Mouse (Mus musculus) stomach, postnatal 0 days (tissue): ENCODE data around the gene Gse1. TPM values are rescaled to one million over a fixed set of nuclear protein-coding genes. Genes with fewer than 3 reads are reported as not detected.

Source experiments
- ATAC-seq: fragments of 200-750 bp; cut with Nextera tagmentation; 2 replicates; pipeline ENCODE4 v1.8.0; 2017; ENCODE audit not compliant: low FRiP score, low TSS enrichment
- DNase-seq: peaks from one replicate; pipeline ENCODE4 v3.0.0-alpha.2; 2016; ENCODE audit warnings: low spot score
- H3K27ac ChIP-seq: fragments of 300-500 bp; sonication (generic); replicated peaks from 2 replicates; pipeline ENCODE4 v1.5.1; 2014; ENCODE audit warnings: mild to moderate bottlenecking, control low read depth
- H3K27me3 ChIP-seq: fragments of 300-500 bp; sonication (generic); 2 replicates; pipeline ENCODE4 v1.6.1; 2014; ENCODE audit warnings: low read length; ENCODE audit not compliant: control insufficient read depth, insufficient read depth
- H3K36me3 ChIP-seq: fragments of 300-500 bp; sonication (generic); 2 replicates; pipeline ENCODE4 v1.6.1; 2014; ENCODE audit warnings: low read length, mixed read lengths; ENCODE audit not compliant: control insufficient read depth, insufficient read depth
- H3K4me1 ChIP-seq: fragments of 300-500 bp; sonication (generic); replicated peaks from 2 replicates; pipeline ENCODE4 v1.6.1; 2014; ENCODE audit warnings: antibody characterized with exemption; ENCODE audit not compliant: control insufficient read depth, insufficient read depth
- H3K4me2 ChIP-seq: fragments of 300-500 bp; sonication (generic); replicated peaks from 2 replicates; pipeline ENCODE4 v1.6.1; 2014; ENCODE audit warnings: low read depth, mild to moderate bottlenecking, control low read depth, moderate library complexity
- H3K4me3 ChIP-seq: fragments of 300-500 bp; sonication (generic); 2 replicates; pipeline ENCODE4 v1.5.1; 2014; ENCODE audit warnings: low read depth, low read length, control low read depth
- H3K9ac ChIP-seq: fragments of 300-500 bp; sonication (generic); 2 replicates; pipeline ENCODE4 v1.6.1; 2014; ENCODE audit warnings: mild to moderate bottlenecking, low read length, control low read depth, mixed read lengths
- H3K9me3 ChIP-seq: fragments of 300-500 bp; sonication (generic); 2 replicates; pipeline ENCODE4 v1.6.1; 2016; ENCODE audit warnings: low read length; ENCODE audit not compliant: control insufficient read depth
- CTCF ChIP-seq: IDR thresholded peaks from 2 replicates; pipeline ENCODE4 v1.5.1; 2016; ENCODE audit warnings: antibody characterized with exemption, low read depth, mild to moderate bottlenecking, moderate library complexity
- EP300 ChIP-seq: optimal IDR thresholded peaks from 2 replicates; pipeline ENCODE3; 2016; ENCODE audit warnings: antibody characterized with exemption
- WGBS: fragments of 180-500 bp; shearing (Covaris S2); extraction: QIAGEN DNeasy Blood & Tissue Kit; methylation state at CpG from one replicate; pipeline ENCODE4 v1.1.7; 2014; 5-methylcytosine and 5-hydroxymethylcytosine counted together
- microRNA-seq: library from miRNA; unstranded; fragments of <30 nt; microRNA quantifications from one replicate; pipeline ENCODE4, GENCODE M21; 2016
- polyA plus RNA-seq: library from polyadenylated mRNA; unstranded; fragments of >200 nt; fragmentation: Nextera tagmentation; extraction: Ambion mirVana; gene quantifications from 2 replicates; pipeline ENCODE4 v1.2.1, GENCODE M21; 2015

Gse1 gene
- polyA plus RNA-seq, 1 experiment from 2014 or later = 6.4 TPM

DNA sequence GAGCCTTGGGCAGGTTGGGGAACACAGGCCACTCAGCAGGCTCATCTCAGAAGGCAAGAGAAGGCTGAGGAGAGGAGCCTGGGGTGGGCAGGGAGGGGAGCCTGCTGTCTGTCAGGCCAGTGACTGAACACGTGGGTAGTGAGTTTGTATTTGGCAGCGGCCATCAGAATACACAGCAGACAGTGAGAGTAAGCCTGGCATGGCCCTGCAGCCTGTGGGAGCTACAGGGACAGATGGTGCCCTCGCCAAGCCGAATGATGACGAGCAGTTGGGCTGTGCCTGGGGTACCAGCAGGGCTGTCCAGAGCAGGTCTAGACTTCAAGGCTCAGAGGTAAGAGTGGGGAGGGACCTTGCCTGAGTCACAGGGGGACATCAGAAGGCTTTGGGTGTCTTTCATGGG is 399.0 kb downstream of the Gse1 start:
- H3K9ac ChIP-seq = no peak overlapping the region
- no peak overlapping the region for H3K4me2 ChIP-seq
- H3K27ac ChIP-seq = no peak overlapping the region
- H3K27me3 ChIP-seq = no peaks in the 10 kb centered on the region
- H3K9me3 ChIP-seq = no peaks in the 10 kb centered on the region
- DNase-seq (no peak), ATAC-seq (no peak)
- H3K4me1 ChIP-seq = no peaks in the 10 kb centered on the region
- TF ChIP-seq CTCF (no peak), EP300 (no peak)
- 87% methylated on average over 5 of the region's 5 CpGs for WGBS
- no peak overlapping the region for H3K4me3 ChIP-seq
- H3K36me3 ChIP-seq = no peaks in the 10 kb centered on the region

DNA sequence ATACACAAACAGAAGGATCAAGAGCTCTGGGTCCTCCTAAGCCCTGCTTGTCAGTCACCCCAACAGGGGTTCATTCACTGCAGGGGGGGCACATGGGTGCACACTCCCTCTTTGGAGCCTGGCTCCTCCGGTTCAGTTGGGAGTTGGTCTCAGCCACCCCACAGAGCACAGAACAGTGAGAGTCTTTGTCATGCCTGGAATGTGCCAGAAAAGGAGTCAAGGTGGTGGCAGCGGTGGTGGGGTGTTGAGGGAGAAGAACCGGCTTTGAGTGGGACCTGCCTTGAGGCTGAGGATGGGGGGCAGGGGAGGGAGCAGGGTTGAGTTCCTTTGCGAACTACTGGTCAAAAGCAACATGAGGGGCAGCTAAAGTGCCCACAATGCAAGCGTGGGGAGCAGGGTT is 401.8 kb downstream of the Gse1 start:
- ATAC-seq (no peak), DNase-seq (no peak)
- Histone ChIP-seq H3K9ac (no peak overlapping the region), H3K4me1 (peaks cover 3% of the 10 kb centered on the region; the same call in 1 of the 2 replicates), H3K36me3 (no peaks in the 10 kb centered on the region), H3K9me3 (no peaks in the 10 kb centered on the region), H3K27me3 (no peaks in the 10 kb centered on the region), H3K4me3 (no peak overlapping the region), H3K27ac (no peak overlapping the region), H3K4me2 (no peak overlapping the region)
- WGBS = 60% methylated on average over 5 of the region's 5 CpGs
- TF ChIP-seq EP300 = no peak

DNA sequence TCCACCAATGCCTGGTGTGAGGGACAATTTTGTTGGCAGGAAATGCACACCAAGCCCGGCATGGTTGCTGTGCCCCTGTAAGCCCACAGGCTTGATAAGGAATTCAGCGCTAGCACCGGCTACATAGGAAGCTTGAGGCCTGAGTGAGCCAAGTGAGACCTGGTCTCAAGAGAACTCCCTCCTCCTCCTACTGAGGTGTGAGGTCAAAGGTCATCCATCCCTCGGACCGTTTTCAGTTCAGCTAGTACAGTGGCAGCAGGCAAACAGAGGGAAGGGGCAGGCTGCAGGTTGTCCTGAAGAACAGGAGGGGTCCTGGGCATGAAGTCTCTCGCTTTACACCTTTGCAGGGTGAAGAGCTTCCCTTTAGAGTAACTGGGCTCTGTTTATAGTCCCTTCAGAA is 402.6 kb downstream of the Gse1 start:
- H3K27me3 ChIP-seq = no peaks in the 10 kb centered on the region
- H3K9ac ChIP-seq = no peak overlapping the region
- no peak overlapping the region for H3K4me2 ChIP-seq
- H3K36me3 ChIP-seq = no peaks in the 10 kb centered on the region
- WGBS = 49% methylated on average over 6 of the region's 6 CpGs
- no peak for TF ChIP-seq CTCF
- TF ChIP-seq EP300 = no peak
- H3K9me3 ChIP-seq = no peaks in the 10 kb centered on the region
- no peak for ATAC-seq
- no peak for DNase-seq
- no peak overlapping the region for H3K4me3 ChIP-seq
- H3K27ac ChIP-seq = no peak overlapping the region
- H3K4me1 ChIP-seq = peaks cover 3% of the 10 kb centered on the region; the same call in 1 of the 2 replicates

Small RNA genes within 50 kb of the gene (microRNA-seq; reads per million reads assigned to microRNA genes)
- gene Gm22715 = not detected
- gene Mir7687 = not detected

Other genes starting within 250 kb of the Gse1 start
- 29.2 and 29.6 TPM in 2 replicates for gene Crispld2, start 236.0 kb upstream of the Gse1 start, polyA plus RNA-seq
- gene Zdhhc7, start 127.0 kb upstream of the Gse1 start, polyA plus RNA-seq = 24.3 and 24.4 TPM in 2 replicates
- 13.2 and 13.8 TPM in 2 replicates for gene 6430548M08Rik, start 114.3 kb upstream of the Gse1 start, polyA plus RNA-seq
- 0.18 and 0.33 TPM in 2 replicates for gene Fam92b, start 51.0 kb upstream of the Gse1 start, polyA plus RNA-seq